Mouse (Mus musculus) naive thymus-derived CD4-positive, alpha-beta T cell, adult 5 months (primary cell): ENCODE results near the gene Tgm7. TPM values are rescaled to one million over a fixed set of nuclear protein-coding genes. Genes with fewer than 3 reads are reported as not detected.

Source experiments
- polyA plus RNA-seq: library from polyadenylated mRNA; unstranded; fragments of 100-300 nt; shearing (Covaris generic); gene quantifications from one replicate; pipeline ENCODE4 v1.2.1, GENCODE M21; 2017

Gene Tgm7
- polyA plus RNA-seq, result not detected

DNA sequence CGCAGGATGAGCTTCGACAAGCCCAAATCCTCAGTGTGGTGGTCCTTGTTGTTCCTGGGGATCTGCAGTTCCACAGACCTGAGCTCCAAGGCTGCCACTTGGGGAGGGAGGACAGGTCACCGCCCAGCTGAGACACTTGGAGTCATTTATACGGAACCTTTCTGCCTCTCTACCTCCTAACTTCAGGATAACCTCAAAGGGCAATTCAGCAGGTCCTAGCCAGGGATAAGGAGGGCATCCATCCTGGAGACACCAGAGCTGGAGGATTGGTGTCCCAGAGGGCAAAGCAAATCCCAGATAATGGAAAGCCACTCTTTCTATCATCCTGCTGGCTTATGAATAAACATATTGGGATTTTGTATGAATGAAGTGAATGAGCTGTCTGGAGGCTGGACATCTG lies at the start of gene Tgm7:
Tgm7 (minus strand) TSS at position 101 of the 400 bp plus-strand sequence.

GRCm38 (mm10) chr2:121140018-121140882 lies 30.7 kb upstream of the Tgm7 start, which contains the start of the genes Adal and Lcmt2:
Gene Adal (plus strand): TSS chr2:121140428.
Gene Lcmt2 (minus strand): TSS chr2:121140653.

GRCm38 (mm10) chr2:121085480-121086185 lies 24.0 kb downstream of the Tgm7 start, which contains the start of gene Tgm5:
Gene Tgm5 (minus strand): TSS chr2:121085841.

Other genes with a start within 250 kb of the Tgm7 start
- gene Ubr1, start 139.1 kb downstream of the Tgm7 start, polyA plus RNA-seq, result 63.5 TPM
- gene Tmem62, start 132.8 kb downstream of the Tgm7 start, polyA plus RNA-seq, result 20.7 TPM
- 115 TPM for gene Ccndbp1, start 101.4 kb downstream of the Tgm7 start, polyA plus RNA-seq
- not detected for gene Epb42, start 72.7 kb downstream of the Tgm7 start, polyA plus RNA-seq
- not detected for gene Tgm5, start 24.0 kb downstream of the Tgm7 start, polyA plus RNA-seq
- 13.9 TPM for gene Adal, start 30.6 kb upstream of the Tgm7 start, polyA plus RNA-seq
- 22.0 TPM for gene Lcmt2, start 30.9 kb upstream of the Tgm7 start, polyA plus RNA-seq
- gene Tubgcp4, start 60.9 kb upstream of the Tgm7 start, polyA plus RNA-seq, result 65.0 TPM
- gene Zscan29, start 61.3 kb upstream of the Tgm7 start, polyA plus RNA-seq, result 25.3 TPM
- gene Trp53bp1, start 161.6 kb upstream of the Tgm7 start, polyA plus RNA-seq, result 53.6 TPM
- gene Map1a, start 179.8 kb upstream of the Tgm7 start, polyA plus RNA-seq, result 0.05 TPM
- gene Ppip5k1, start 245.6 kb upstream of the Tgm7 start, polyA plus RNA-seq, result 8.7 TPM
- gene Ckmt1, start 247.9 kb upstream of the Tgm7 start, polyA plus RNA-seq, result 0.37 TPM